Mouse (Mus musculus) liver, postnatal 0 days (tissue): ENCODE results near the gene Kif14. TPM values are rescaled to one million over a fixed set of nuclear protein-coding genes. Genes with fewer than 3 reads are reported as not detected.

ENCODE experiments used
- ATAC-seq: fragments of 200-750 bp; cut with Nextera tagmentation; 2 replicates; pipeline ENCODE4 v1.8.0; 2017; ENCODE audit warnings: mild to moderate bottlenecking, moderate library complexity
- DNase-seq: peaks from one replicate; pipeline ENCODE4 v3.0.0-alpha.2; 2016
- H3K27ac ChIP-seq: fragments of 300-500 bp; sonication (generic); 2 replicates; pipeline ENCODE4 v1.5.1; 2014; ENCODE audit warnings: antibody characterized with exemption, moderate library complexity, mild to moderate bottlenecking, low read depth
- H3K27me3 ChIP-seq: fragments of 300-500 bp; sonication (generic); 2 replicates; pipeline ENCODE4 v1.6.1; 2014; ENCODE audit warnings: low read length, control low read depth, mixed read lengths; ENCODE audit not compliant: insufficient read depth
- H3K36me3 ChIP-seq: fragments of 300-500 bp; sonication (generic); replicated peaks from 2 replicates; pipeline ENCODE4 v1.6.1; 2014; ENCODE audit warnings: mild to moderate bottlenecking, control low read depth, low read length, moderate library complexity, mixed read lengths; ENCODE audit not compliant: insufficient read depth
- H3K4me1 ChIP-seq: fragments of 300-500 bp; sonication (generic); 2 replicates; pipeline ENCODE4 v1.6.1; 2014; ENCODE audit warnings: antibody characterized with exemption, mild to moderate bottlenecking, control low read depth; ENCODE audit not compliant: insufficient read depth
- H3K4me2 ChIP-seq: fragments of 300-500 bp; sonication (generic); 2 replicates; pipeline ENCODE4 v1.6.1; 2014; ENCODE audit warnings: low read depth, mild to moderate bottlenecking, low read length, moderate library complexity, mixed read lengths
- H3K4me3 ChIP-seq: fragments of 300-500 bp; sonication (generic); 2 replicates; pipeline ENCODE4 v1.5.1; 2014; ENCODE audit warnings: low read depth, low read length
- H3K9ac ChIP-seq: fragments of 300-500 bp; sonication (generic); replicated peaks from 2 replicates; pipeline ENCODE4 v1.6.1; 2014; ENCODE audit warnings: mild to moderate bottlenecking, moderate library complexity
- H3K9me3 ChIP-seq: fragments of 300-500 bp; sonication (generic); 2 replicates; pipeline ENCODE4 v1.6.1; 2016; ENCODE audit warnings: mild to moderate bottlenecking, control low read depth, low read length, mixed read lengths
- CTCF ChIP-seq: sonication (generic); IDR thresholded peaks from 2 replicates; pipeline ENCODE4 v1.5.1; 2016; ENCODE audit warnings: antibody characterized with exemption, low read depth
- EP300 ChIP-seq: IDR thresholded peaks from 2 replicates; pipeline ENCODE4 v1.6.1; 2016; ENCODE audit warnings: antibody characterized with exemption, low read depth, mild to moderate bottlenecking
- WGBS: fragments of 180-500 bp; shearing (Covaris S2); extraction: QIAGEN DNeasy Blood & Tissue Kit; methylation state at CpG from one replicate; pipeline ENCODE4 v1.1.7; 2014; ENCODE audit not compliant: insufficient replicate concordance; 5-methylcytosine and 5-hydroxymethylcytosine counted together
- polyA plus RNA-seq: library from polyadenylated mRNA; unstranded; fragments of >200 nt; fragmentation: Nextera tagmentation; extraction: Ambion mirVana; gene quantifications from 2 replicates; pipeline ENCODE4 v1.2.1, GENCODE M21; 2015

The Kif14 gene
- polyA plus RNA-seq, 1 experiment from 2014 or later: 2.3 TPM

GRCm38 (mm10) chr1:136527163-136527562 lies 61.0 kb downstream of the Kif14 start:
- H3K27ac ChIP-seq: no peak overlapping the region

GRCm38 (mm10) chr1:136532556-136532955 lies 66.4 kb downstream of the Kif14 start:
- Histone ChIP-seq H3K27ac (0 out of 2 replicates have a peak overlapping the region, but pooled peaks have one; percentile 16), H3K27me3 (no peaks in the 10 kb centered on the region), H3K9ac (no peak overlapping the region), H3K4me3 (no peak overlapping the region), H3K9me3 (no peaks in the 10 kb centered on the region), H3K4me1 (no peaks in the 10 kb centered on the region), H3K4me2 (no peak overlapping the region), H3K36me3 (peaks cover 11% of the 10 kb centered on the region)
- TF ChIP-seq EP300 (peak; percentile 51; the same call in 1 of the 2 replicates), CTCF (no peak)
- WGBS: 63% methylated on average over 3 of the region's 3 CpGs
- no peak for DNase-seq
- ATAC-seq: peak; percentile 84

More at GRCm38 (mm10) chr1:136527163-136527562, 61.0 kb downstream of the Kif14 start:
- no peaks in the 10 kb centered on the region for H3K9me3 ChIP-seq
- no peak overlapping the region for H3K4me3 ChIP-seq
- H3K4me2 ChIP-seq: no peak overlapping the region
- no peak overlapping the region for H3K9ac ChIP-seq
- no peak for TF ChIP-seq EP300
- no peak for TF ChIP-seq CTCF
- peaks cover 29% of the 10 kb centered on the region for H3K36me3 ChIP-seq
- no peak for DNase-seq
- no peak for ATAC-seq
- H3K27me3 ChIP-seq: no peaks in the 10 kb centered on the region
- no peaks in the 10 kb centered on the region for H3K4me1 ChIP-seq
- 92% methylated on average over 16 of the region's 16 CpGs for WGBS

GRCm38 (mm10) chr1:136536947-136537346 lies 70.8 kb downstream of the Kif14 start:
- Histone ChIP-seq H3K9ac (no peak overlapping the region), H3K4me3 (no peak overlapping the region), H3K4me2 (no peak overlapping the region), H3K27ac (no peak overlapping the region), H3K9me3 (no peaks in the 10 kb centered on the region), H3K27me3 (no peaks in the 10 kb centered on the region), H3K4me1 (peaks cover 17% of the 10 kb centered on the region; the same call in 1 of the 2 replicates), H3K36me3 (no peaks in the 10 kb centered on the region)
- 88% methylated on average over 6 of the region's 6 CpGs for WGBS
- TF ChIP-seq CTCF (peak; percentile 40), EP300 (no peak)
- DNase-seq (no peak), ATAC-seq (no peak)

- Histone ChIP-seq H3K4me3 (no peak overlapping the region), H3K9ac (no peak overlapping the region), H3K36me3 (no peaks in the 10 kb centered on the region), H3K27me3 (no peaks in the 10 kb centered on the region), H3K27ac (no peak overlapping the region), H3K4me1 (peaks cover 17% of the 10 kb centered on the region; the same call in 1 of the 2 replicates), H3K4me2 (no peak overlapping the region), H3K9me3 (no peaks in the 10 kb centered on the region)
- DNase-seq: peak; percentile 52
- TF ChIP-seq CTCF (no peak), EP300 (no peak)
- 77% methylated on average over 4 of the region's 4 CpGs for WGBS
- ATAC-seq: peak; percentile 75
Measured at GRCm38 (mm10) chr1:136538247-136538646, 72.1 kb downstream of the Kif14 start.

- no peak for TF ChIP-seq CTCF
- TF ChIP-seq EP300: no peak
- H3K27me3 ChIP-seq: no peaks in the 10 kb centered on the region
- no peak for DNase-seq
- H3K4me1 ChIP-seq: peaks cover 17% of the 10 kb centered on the region; the same call in 1 of the 2 replicates
- no peaks in the 10 kb centered on the region for H3K9me3 ChIP-seq
- ATAC-seq: no peak
- no peak overlapping the region for H3K4me2 ChIP-seq
- no peak overlapping the region for H3K9ac ChIP-seq
- H3K27ac ChIP-seq: no peak overlapping the region
- 47% methylated on average over 9 of the region's 9 CpGs for WGBS
- no peaks in the 10 kb centered on the region for H3K36me3 ChIP-seq
- no peak overlapping the region for H3K4me3 ChIP-seq
Measured at GRCm38 (mm10) chr1:136540407-136540895, 74.3 kb downstream of the Kif14 start.

GRCm38 (mm10) chr1:136541618-136542376 lies 75.7 kb downstream of the Kif14 start:
- no peak overlapping the region for H3K4me2 ChIP-seq
- ATAC-seq (peak; percentile 89), DNase-seq (peak; percentile 33)
- peaks cover 17% of the 10 kb centered on the region; the same call in 1 of the 2 replicates for H3K4me1 ChIP-seq
- no peaks in the 10 kb centered on the region for H3K27me3 ChIP-seq
- no peak overlapping the region; the same call in 1 of the 2 replicates for H3K9ac ChIP-seq
- no peak overlapping the region for H3K4me3 ChIP-seq
- no peaks in the 10 kb centered on the region for H3K9me3 ChIP-seq
- 45% methylated on average over 12 of the region's 12 CpGs for WGBS
- peak overlapping the region; percentile 76 for H3K27ac ChIP-seq
- no peaks in the 10 kb centered on the region for H3K36me3 ChIP-seq
- no peak for TF ChIP-seq CTCF
- peak; percentile 53; the same call in 1 of the 2 replicates for TF ChIP-seq EP300
